Mouse (Mus musculus) stomach, embryonic 15.5 days (tissue): ENCODE measurements at regions not wholly inside any gene's neighbourhood (a gene's known extent, or its start where the extent isn't known, plus 50 kb on each side); places are given as distances from the start of the nearest gene placed in this dataset.

Experiments used
- ATAC-seq: fragments of 200-750 bp; cut with Nextera tagmentation; 2 replicates; pipeline ENCODE4 v1.8.0; 2017; ENCODE audit warnings: low read depth, moderate number of reproducible peaks, moderate TSS enrichment; ENCODE audit not compliant: insufficient read depth, low FRiP score
- H3K27ac ChIP-seq: fragments of 300-500 bp; sonication (generic); 2 replicates; pipeline ENCODE4 v1.5.1; 2015; ENCODE audit warnings: mild to moderate bottlenecking, inconsistent platforms
- H3K27me3 ChIP-seq: fragments of 300-500 bp; sonication (generic); replicated peaks from 2 replicates; pipeline ENCODE4 v1.6.1; 2015; ENCODE audit warnings: inconsistent platforms
- H3K36me3 ChIP-seq: fragments of 300-500 bp; sonication (generic); 2 replicates; pipeline ENCODE4 v1.6.1; 2015; ENCODE audit warnings: inconsistent platforms
- H3K4me1 ChIP-seq: fragments of 300-500 bp; sonication (generic); 2 replicates; pipeline ENCODE4 v1.6.1; 2015; ENCODE audit warnings: inconsistent platforms
- H3K4me2 ChIP-seq: fragments of 300-500 bp; sonication (generic); 2 replicates; pipeline ENCODE4 v1.6.1; 2015; ENCODE audit warnings: mild to moderate bottlenecking, inconsistent platforms
- H3K4me3 ChIP-seq: fragments of 300-500 bp; sonication (generic); replicated peaks from 2 replicates; pipeline ENCODE4 v1.5.1; 2015; ENCODE audit warnings: inconsistent platforms
- H3K9ac ChIP-seq: fragments of 300-500 bp; sonication (generic); 2 replicates; pipeline ENCODE4 v1.6.1; 2015; ENCODE audit warnings: inconsistent platforms
- H3K9me3 ChIP-seq: fragments of 300-500 bp; sonication (generic); 2 replicates; pipeline ENCODE4 v1.6.1; 2016; ENCODE audit warnings: inconsistent platforms
- WGBS: fragments of 180-500 bp; shearing (Covaris S2); methylation state at CpG from one replicate; pipeline ENCODE4 v1.1.7; 2015; 5-methylcytosine and 5-hydroxymethylcytosine counted together

DNA sequence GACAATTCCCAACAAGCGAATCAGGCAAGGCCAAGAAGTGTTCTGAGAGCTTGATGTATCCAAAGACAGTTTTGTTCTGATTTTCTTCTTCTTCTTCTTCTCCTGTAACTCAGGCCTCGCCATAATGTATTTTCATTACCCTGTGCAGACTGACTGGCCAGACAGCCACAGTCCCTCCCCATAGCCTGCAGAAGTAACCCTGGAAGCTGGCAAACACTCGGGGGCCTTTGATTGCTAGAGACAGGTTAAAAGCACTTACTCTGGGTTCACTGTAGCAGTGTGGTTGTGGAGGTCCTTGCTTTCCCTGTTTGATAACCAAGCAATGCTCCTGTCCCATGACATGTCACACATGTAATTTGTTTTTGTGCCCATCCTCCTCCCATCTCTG lies 275.8 kb upstream of the Sema6d start:
- H3K4me1 ChIP-seq, result no peaks in the 10 kb centered on the region
- H3K9ac ChIP-seq, result no peak overlapping the region
- no peaks in the 10 kb centered on the region for H3K27me3 ChIP-seq
- no peak overlapping the region for H3K4me3 ChIP-seq
- 58% methylated on average over 3 of the region's 3 CpGs for WGBS
- no peak for ATAC-seq
- H3K4me2 ChIP-seq, result no peak overlapping the region
- no peaks in the 10 kb centered on the region for H3K36me3 ChIP-seq
- no peak overlapping the region for H3K27ac ChIP-seq
- no peaks in the 10 kb centered on the region for H3K9me3 ChIP-seq

DNA sequence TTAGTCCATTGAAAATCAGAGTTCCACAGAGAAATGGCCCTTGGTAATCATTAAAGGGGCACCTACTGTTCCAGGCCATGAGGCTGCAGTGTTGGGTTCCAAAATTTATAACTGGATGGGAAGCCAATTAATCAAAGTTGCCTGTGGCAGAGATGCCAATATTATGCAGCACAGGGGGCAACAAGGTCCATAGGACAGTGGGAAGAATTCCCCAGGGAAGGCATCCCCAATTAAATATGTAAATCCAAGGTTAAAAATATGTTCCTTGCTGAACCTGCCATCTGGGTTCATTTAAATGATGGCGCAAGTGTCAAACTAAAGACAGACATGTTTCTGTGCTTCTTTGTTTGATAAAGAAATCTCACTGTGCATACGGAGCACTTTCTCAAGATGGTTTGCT lies 273.1 kb upstream of the Sema6d start:
- Histone ChIP-seq H3K4me1 (no peaks in the 10 kb centered on the region), H3K4me3 (no peak overlapping the region), H3K27me3 (no peaks in the 10 kb centered on the region), H3K9ac (no peak overlapping the region), H3K36me3 (no peaks in the 10 kb centered on the region), H3K27ac (no peak overlapping the region), H3K9me3 (no peaks in the 10 kb centered on the region), H3K4me2 (no peak overlapping the region)
- ATAC-seq, result no peak
- 80% methylated on average over 2 of the region's 2 CpGs for WGBS

GRCm38 (mm10) chr2:123833540-123834136 lies 256.1 kb upstream of the Sema6d start:
- WGBS, result 44% methylated on average over 1 of the region's 1 CpGs
- ATAC-seq, result no peak
- H3K27me3 ChIP-seq, result no peaks in the 10 kb centered on the region
- no peaks in the 10 kb centered on the region for H3K36me3 ChIP-seq
- no peaks in the 10 kb centered on the region for H3K4me1 ChIP-seq
- H3K9ac ChIP-seq, result no peak overlapping the region
- H3K4me3 ChIP-seq, result no peak overlapping the region
- no peaks in the 10 kb centered on the region for H3K9me3 ChIP-seq
- H3K4me2 ChIP-seq, result no peak overlapping the region
- no peak overlapping the region for H3K27ac ChIP-seq
